Mouse (Mus musculus) duodenum, adult 2 months (tissue): ENCODE measurements around the gene Smyd2. TPM values are rescaled to one million over a fixed set of nuclear protein-coding genes. Genes with fewer than 3 reads are reported as not detected.

Experiments
- polyA plus RNA-seq: library from polyadenylated mRNA; depleted of rRNA; stranded (reverse); fragments of >200 nt; gene quantifications from 2 replicates; pipeline ENCODE4 v1.2.3, GENCODE M21; 2012; ENCODE audit warnings: low replicate concordance; rRNA removed

Gene Smyd2
- polyA plus RNA-seq, result 23.1 and 34.2 TPM in 2 replicates

GRCm38 (mm10) chr1:189921818-189922592, at the start of gene Smyd2:
TSS of gene Smyd2 (minus strand) at chr1:189922363.

Other genes starting within 250 kb of the Smyd2 start
- 1.2 and 1.3 TPM in 2 replicates for gene Cenpf, start 234.3 kb downstream of the Smyd2 start, polyA plus RNA-seq
- 1.0 and 3.0 TPM in 2 replicates for gene Ptpn14, start 194.1 kb downstream of the Smyd2 start, polyA plus RNA-seq
- 0.49 and 0.91 TPM in 2 replicates for gene Prox1, start 248.4 kb upstream of the Smyd2 start, polyA plus RNA-seq